Comparison of ENCODE assay signal across 7 mouse cellular contexts in the genomic region with DNA sequence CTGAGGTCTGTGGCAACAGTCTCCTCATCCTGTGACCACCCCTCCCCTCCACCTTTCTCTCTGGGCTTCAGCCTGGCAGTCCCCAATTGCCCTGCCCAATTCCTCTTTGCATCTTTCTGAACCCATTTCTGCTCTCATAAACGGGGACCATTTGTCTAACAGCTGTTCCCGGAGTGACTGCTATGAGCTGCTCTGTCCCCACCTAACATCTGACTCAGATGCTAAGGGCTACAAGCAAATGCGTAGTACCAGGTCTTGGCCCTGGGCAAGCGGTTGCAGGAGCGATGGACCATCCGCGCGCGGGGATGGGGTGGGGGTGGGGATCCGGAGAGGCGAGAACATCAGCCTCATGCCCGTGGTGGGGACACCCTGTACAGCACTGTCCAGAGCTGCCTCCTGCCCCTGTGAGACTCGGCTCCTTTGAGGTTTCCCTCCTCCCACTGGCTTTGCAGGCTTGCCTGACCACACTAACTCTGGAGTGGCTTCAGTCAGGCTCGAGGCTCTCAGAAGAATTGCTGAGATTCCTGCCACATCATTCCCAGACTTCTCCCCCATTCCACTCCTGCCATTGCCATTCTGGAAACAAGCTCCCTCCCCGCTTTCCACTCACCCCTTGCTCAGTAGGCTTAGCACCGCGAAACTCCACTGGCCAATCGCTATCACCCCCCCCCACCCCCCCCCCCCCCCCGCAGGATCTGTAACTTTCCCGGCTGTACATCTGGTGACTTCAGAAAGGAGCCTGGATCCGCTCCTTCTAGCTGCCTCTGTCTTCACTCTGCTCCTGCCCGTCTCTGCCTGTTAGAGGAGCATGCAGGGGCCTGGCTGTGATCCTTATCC. TPM values are rescaled to one million over a fixed set of nuclear protein-coding genes. Genes with fewer than 3 reads are reported as not detected.
A peak's percentile ranks its signal among the peaks of the same experiment; 100 is the strongest.
DNase-seq lines count a peak whose midpoint lies in the region; ATAC-seq and TF ChIP-seq lines count a peak whose summit lies in the region.

No protein-coding gene starts in this region.

- H3K4me2 ChIP-seq in forebrain, embryonic 14.5 days (ENCODE audit: low read length): peak overlapping the region; percentile 33
- peak overlapping the region; percentile 55 for H3K4me2 ChIP-seq in hindbrain, embryonic 15.5 days

- in situ Hi-C loops in ES-E14 (cut with MboI; ENCODE audit: low sequenced_read_pairs in 2 of 2, unreplicated experiment in 2 of 2): no loop called here

- no peaks in the 10 kb centered on the region for H3K27me3 ChIP-seq in forebrain, embryonic 14.5 days (replicated peaks; ENCODE audit: control insufficient read depth, insufficient read depth, low read length)
- no peaks in the 10 kb centered on the region for H3K27me3 ChIP-seq in hindbrain, embryonic 15.5 days

- DNase-seq in 3T3-L1 (ENCODE audit: low read depth, low spot score): peak; percentile 69
- DNase-seq in ES-E14 (ENCODE audit: low read depth, low spot score): no peak
- DNase-seq in forebrain, embryonic 14.5 days (ENCODE audit: low spot score): peak; percentile 11
- DNase-seq in lung, postnatal 36 days: peak; percentile 76
- peak; percentile 45 for DNase-seq in yolk sac, embryonic 10.5 days (ENCODE audit: low spot score)
- no peak for DNase-seq in ovary, postnatal 10 days (ENCODE audit: low spot score)

- H3K4me1 ChIP-seq in ES-E14 (ENCODE audit: control insufficient read depth in 2 of 2, insufficient read depth in 2 of 2, low read length in 2 of 2, poor library complexity in 1 of 2): peaks cover 0 to 9% of the 10 kb centered on the region in 2 experiments; a peak in 2 of 4 replicates
- H3K4me1 ChIP-seq in forebrain, embryonic 14.5 days (ENCODE audit: control insufficient read depth, insufficient read depth, low read length): 0 out of 2 replicates have a peak, but pooled peaks cover 4% of the 10 kb centered on the region
- peaks cover 14% of the 10 kb centered on the region for H3K4me1 ChIP-seq in hindbrain, embryonic 15.5 days (replicated peaks)

- no peaks in the 10 kb centered on the region for H3K36me3 ChIP-seq in ES-E14 (ENCODE audit: control insufficient read depth, insufficient read depth, low read length, poor library complexity, severe bottlenecking)
- no peaks in the 10 kb centered on the region for H3K36me3 ChIP-seq in forebrain, embryonic 14.5 days (ENCODE audit: control insufficient read depth, insufficient read depth, low read length)
- H3K36me3 ChIP-seq in hindbrain, embryonic 15.5 days: no peaks in the 10 kb centered on the region

- H3K9me3 ChIP-seq in ES-E14 (ENCODE audit: control insufficient read depth, insufficient read depth, low read depth, low read length): no peaks in the 10 kb centered on the region
- no peaks in the 10 kb centered on the region for H3K9me3 ChIP-seq in forebrain, embryonic 14.5 days (replicated peaks; ENCODE audit: control insufficient read depth, low read length)
- H3K9me3 ChIP-seq in hindbrain, embryonic 15.5 days: no peaks in the 10 kb centered on the region

- peak overlapping the region; percentile 10 to 23; a peak in 3 of 4 replicates for H3K4me3 ChIP-seq in ES-E14 (ENCODE audit: insufficient read depth in 1 of 2, low read depth in 1 of 2, low read length in 2 of 2, poor library complexity in 1 of 2, severe bottlenecking in 1 of 2)
- H3K4me3 ChIP-seq in forebrain, embryonic 14.5 days (ENCODE audit: low read depth, low read length): no peak overlapping the region
- 0 out of 2 replicates have a peak overlapping the region, but pooled peaks have one; percentile 7 for H3K4me3 ChIP-seq in hindbrain, embryonic 15.5 days

- no peak overlapping the region for H3K9ac ChIP-seq in ES-E14 (ENCODE audit: insufficient read depth, low read depth, low read length, poor library complexity, severe bottlenecking)
- H3K9ac ChIP-seq in forebrain, embryonic 14.5 days (ENCODE audit: low read length): no peak overlapping the region; the same call in 1 of the 2 replicates
- H3K9ac ChIP-seq in hindbrain, embryonic 15.5 days: no peak overlapping the region

- WGBS in forebrain, embryonic 14.5 days: 13% methylated on average over 20 of the region's 22 CpGs
- WGBS in hindbrain, embryonic 15.5 days: 15% methylated on average over 19 of the region's 22 CpGs

- ATAC-seq in forebrain, embryonic 14.5 days: no peak
- no peak for ATAC-seq in hindbrain, embryonic 15.5 days (ENCODE audit: low FRiP score, low read depth)

- no peak overlapping the region for H3K27ac ChIP-seq in ES-E14 (ENCODE audit: insufficient read depth, low read depth, low read length, poor library complexity, severe bottlenecking)
- H3K27ac ChIP-seq in forebrain, embryonic 14.5 days (ENCODE audit: low read depth, low read length): no peak overlapping the region
- H3K27ac ChIP-seq in hindbrain, embryonic 15.5 days (replicated peaks): no peak overlapping the region

TF ChIP-seq in ES-E14, 5 proteins besides CTCF, POLR2A, EP300 and RAD21:
- no peak for TF ChIP-seq ZNF384 (IDR thresholded peaks at IDR 0.05; ENCODE audit: low read depth, low read length)
- TF ChIP-seq HCFC1 (IDR thresholded peaks at IDR 0.05; ENCODE audit: borderline replicate concordance, insufficient read depth, low read length): no peak
- no peak for TF ChIP-seq MAFK (IDR thresholded peaks at IDR 0.05; ENCODE audit: insufficient read depth, low read depth, low read length)
- no peak for TF ChIP-seq ZC3H11A (IDR thresholded peaks at IDR 0.05; ENCODE audit: borderline replicate concordance, low read depth, low read length)
- TF ChIP-seq CHD2 (IDR thresholded peaks at IDR 0.05; ENCODE audit: low read depth, low read length): no peak
TF ChIP-seq in ES-E14: peak in this region for 0.

RNA-seq across cellular contexts. Expression of a gene that starts 36.4 kb away (rescaled TPM):
- total RNA-seq in ES-E14 (2012; rRNA removed): 29.0 and 33.1 TPM in 2 replicates
- 54.3 and 72.2 TPM in 2 replicates for polyA plus RNA-seq in forebrain, embryonic 14.5 days (2014; fragmentation: Nextera tagmentation; extraction: Ambion mirVana)
- polyA plus RNA-seq in hindbrain, embryonic 15.5 days (2015; fragmentation: Nextera tagmentation; extraction: Ambion mirVana): 69.9 and 79.6 TPM in 2 replicates

RNA-seq across cellular contexts. Expression of a gene that starts 37.2 kb away (rescaled TPM):
- 0.16 and 1.5 TPM in 2 replicates for total RNA-seq in ES-E14 (2012; rRNA removed)
- 5.6 and 7.7 TPM in 2 replicates for polyA plus RNA-seq in forebrain, embryonic 14.5 days (2014; fragmentation: Nextera tagmentation; extraction: Ambion mirVana)
- 10.7 and 11.6 TPM in 2 replicates for polyA plus RNA-seq in hindbrain, embryonic 15.5 days (2015; fragmentation: Nextera tagmentation; extraction: Ambion mirVana)

Comparison
In these comparisons a context has a peak if more than half of its experiments do, and no peak if none do; other contexts are left out.
1. DNase-seq: peak in 3T3-L1 (single experiment), forebrain, embryonic 14.5 days (single experiment), lung, postnatal 36 days (single experiment) and yolk sac, embryonic 10.5 days (single experiment); none in ES-E14 (single experiment) and ovary, postnatal 10 days (single experiment).